ENCODE assay signal across 9 mouse cellular contexts in genomic region chr13:60337383-60337782, GRCm38 (mm10).
DNase-seq lines count a peak whose midpoint lies in the region; ATAC-seq and TF ChIP-seq lines count a peak whose summit lies in the region.
"Had no signal": no experiment of that assay in that cellular context is flagged by ENCODE, and none has a peak within 500 bp of the region (broad histone marks: within the 10 kb centered on the region; RNA-seq: fewer than 3 reads in every experiment).

No protein-coding gene starts in this region.

- no peak for ATAC-seq in cerebellum, adult (ENCODE audit: insufficient number of reproducible peaks, low FRiP score, low TSS enrichment)

- no peak for TF ChIP-seq CTCF in layer of hippocampus, adult 2 months (conservative IDR thresholded peaks at IDR 0.05)

- H3K27ac ChIP-seq in layer of hippocampus, adult 2 months, result no peak overlapping the region; the same call in 1 of the 2 replicates

- peak; percentile 0 for DNase-seq in cerebellum, adult 11 months
- DNase-seq in layer of hippocampus, adult 2 months (ENCODE audit: low spot score in 2 of 2), result peak; percentile 17 to 19
- no peak for DNase-seq in layer of hippocampus, postnatal 10 days (ENCODE audit: low spot score in 2 of 2)
- DNase-seq in brain, adult 2 months (ENCODE audit: low read depth, low spot score), result peak; percentile 87
- peak; percentile 21 to 33 for DNase-seq in layer of hippocampus, postnatal 36 days
- DNase-seq in adrenal gland, adult 8-10 months, result no peak
- DNase-seq in natural killer cell, adult 2 months (ENCODE audit: low spot score in 2 of 2), result no peak
- DNase-seq: cerebellum, adult 9-10 months had no signal

- H3K4me3 ChIP-seq in layer of hippocampus, adult 2 months, result no peak overlapping the region

Comparison
In these comparisons a context has a peak if more than half of its experiments do, and no peak if none do; other contexts are left out.
1. DNase-seq: peak in cerebellum, adult 11 months (single experiment), layer of hippocampus, adult 2 months (2 of 2), brain, adult 2 months (single experiment) and layer of hippocampus, postnatal 36 days (2 of 2); none in layer of hippocampus, postnatal 10 days (0 of 2), adrenal gland, adult 8-10 months (single experiment) and natural killer cell, adult 2 months (0 of 2).